Mouse (Mus musculus) lung, postnatal 25 days (tissue): ENCODE data around the gene Phf11b.
"Not testable (repeated sequence)": the region's sequence is repeated elsewhere in the genome, so short reads cannot be mapped to it uniquely, and the experiment has no call there.

ENCODE experiments used
- DNase-seq: peaks from one replicate; pipeline ENCODE4 v3.0.0; 2022; ENCODE audit warnings: low spot score

Gene Phf11b

DNA sequence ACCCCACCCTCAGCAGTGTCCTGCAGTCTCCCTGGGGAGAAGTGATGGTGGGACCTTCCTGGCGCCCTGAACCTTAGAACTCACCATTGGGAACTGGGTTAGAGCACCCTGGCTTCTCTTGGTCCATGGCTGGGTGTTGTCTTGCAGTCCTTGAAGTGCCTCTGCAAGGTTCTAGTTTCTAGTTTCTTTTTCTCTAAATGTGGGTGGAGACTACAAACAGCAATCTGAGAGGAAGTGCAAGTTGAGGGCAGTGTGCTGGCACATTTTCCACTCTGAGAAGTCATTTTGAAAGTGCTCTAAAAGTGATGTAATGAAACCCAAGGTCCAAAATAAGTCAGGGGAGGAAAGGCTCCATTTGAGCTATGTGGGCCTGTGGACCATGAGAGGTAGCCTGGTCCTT lies at the start of gene Phf11b:
Gene Phf11b (minus strand): TSS at position 163 of the 400 bp plus-strand sequence.
- peak; percentile 54 for DNase-seq

GRCm38 (mm10) chr14:59390181-59390580 lies 49.0 kb upstream of the Phf11b start:
- DNase-seq = not testable (repeated sequence)

DNA sequence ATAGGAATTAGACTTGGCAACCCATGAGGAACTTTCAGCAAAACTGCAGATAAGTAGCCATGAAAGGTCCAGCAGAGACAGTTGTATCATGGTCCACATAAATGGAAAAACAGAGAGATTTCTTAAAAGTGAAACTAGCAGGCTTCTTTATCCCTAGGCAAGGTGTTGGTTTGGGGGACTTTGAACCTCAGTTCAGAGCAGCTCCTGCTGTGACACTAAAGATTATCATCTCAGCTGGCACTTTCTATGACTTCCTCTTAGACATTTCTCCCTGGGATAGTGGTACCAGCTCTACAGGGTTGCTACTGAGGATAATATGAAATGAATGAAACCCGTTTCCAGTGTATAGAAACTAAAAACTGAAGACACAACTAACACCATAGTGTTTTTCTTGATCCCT lies 48.4 kb upstream of the Phf11b start:
- no peak for DNase-seq

DNA sequence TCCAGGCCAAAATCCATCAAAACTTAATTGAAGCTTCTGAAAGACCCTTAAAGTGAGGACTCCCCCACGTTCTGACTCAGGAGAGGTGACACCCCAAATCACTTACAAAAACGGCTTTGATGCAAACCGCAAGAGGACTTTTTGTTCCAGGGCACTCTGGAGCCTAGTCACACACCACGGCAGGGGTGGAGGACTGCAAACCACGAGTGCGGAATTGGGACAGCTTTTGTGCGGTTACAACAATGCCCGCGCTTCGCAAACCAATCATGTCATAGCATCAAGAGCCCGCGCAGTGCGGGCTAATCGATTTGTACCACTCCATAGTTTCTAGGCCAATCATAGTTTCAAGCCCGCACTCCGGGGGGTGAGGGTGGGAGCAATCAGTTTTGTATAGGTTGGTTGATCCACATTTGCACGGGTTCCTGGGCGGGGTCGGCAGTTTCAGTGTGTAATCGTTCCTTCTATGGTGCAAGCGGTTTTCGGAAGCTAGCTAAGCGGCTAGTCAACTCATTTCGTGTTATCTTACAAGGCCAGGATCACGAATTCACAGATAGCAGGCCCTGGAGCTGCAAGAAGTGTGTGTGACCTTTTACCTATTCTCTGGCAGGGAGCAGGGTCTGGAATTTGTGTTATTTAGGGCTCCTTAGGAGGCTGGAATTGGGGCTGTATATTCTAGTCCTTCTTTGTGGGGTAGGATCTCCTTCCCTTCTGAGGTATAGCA lies 29.4 kb upstream of the Phf11b start:
- no peak for DNase-seq

GRCm38 (mm10) chr14:59366386-59367105 lies 25.4 kb upstream of the Phf11b start:
- DNase-seq = peak; percentile 14

- peak; percentile 85 for DNase-seq
Observed at GRCm38 (mm10) chr14:59365244-59365644, 24.1 kb upstream of the Phf11b start, which contains the start of gene Phf11d. Gene Phf11d, minus strand, starts transcription at chr14:59365470.

GRCm38 (mm10) chr14:59339541-59339940 lies 1.6 kb downstream of the Phf11b start:
- no peak for DNase-seq

- not testable (repeated sequence) for DNase-seq
Observed at GRCm38 (mm10) chr14:59336056-59336455, 5.1 kb downstream of the Phf11b start.

DNA sequence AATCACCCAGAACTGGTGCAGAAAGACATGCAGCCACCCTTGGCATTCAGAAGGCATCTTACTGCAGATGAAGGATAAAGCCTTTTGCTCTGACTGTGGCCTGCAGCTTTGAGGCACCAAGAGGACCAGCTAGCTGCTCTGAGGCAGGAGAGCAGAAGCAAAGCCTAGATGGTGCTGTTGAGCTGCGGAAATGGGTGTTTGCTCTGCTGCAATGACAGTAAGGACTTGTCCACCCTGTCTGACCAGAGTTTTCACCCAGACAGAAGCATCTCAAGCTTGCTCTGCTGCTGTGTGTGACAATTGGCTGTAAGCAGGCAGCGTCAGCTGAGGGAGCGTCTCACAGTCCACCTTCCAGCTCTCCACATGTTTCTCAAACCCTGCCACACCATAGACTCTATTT lies 10.7 kb downstream of the Phf11b start:
- peak; percentile 8 for DNase-seq

DNA sequence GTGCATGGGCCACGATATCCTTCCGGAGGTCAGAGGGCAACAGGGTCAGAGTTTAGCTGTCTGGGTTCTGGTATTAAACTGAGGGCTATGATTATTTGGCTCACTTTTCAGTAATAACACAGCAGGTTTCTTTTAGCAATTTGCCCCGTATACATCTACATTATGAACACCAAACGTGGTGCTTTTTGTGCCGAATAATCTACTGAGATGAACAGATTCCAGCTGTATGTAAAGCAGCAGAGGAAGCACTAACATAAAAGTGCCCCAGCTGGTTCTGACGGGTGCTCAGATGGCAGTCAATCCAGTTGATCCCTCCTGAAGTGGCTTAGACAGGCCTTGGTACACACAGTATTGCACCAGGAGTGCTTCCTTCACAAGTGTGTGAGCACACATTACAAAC lies 21.2 kb downstream of the Phf11b start:
- not testable (repeated sequence) for DNase-seq

- DNase-seq = not testable (repeated sequence)
Observed at GRCm38 (mm10) chr14:59319036-59319435, 22.1 kb downstream of the Phf11b start.

DNA sequence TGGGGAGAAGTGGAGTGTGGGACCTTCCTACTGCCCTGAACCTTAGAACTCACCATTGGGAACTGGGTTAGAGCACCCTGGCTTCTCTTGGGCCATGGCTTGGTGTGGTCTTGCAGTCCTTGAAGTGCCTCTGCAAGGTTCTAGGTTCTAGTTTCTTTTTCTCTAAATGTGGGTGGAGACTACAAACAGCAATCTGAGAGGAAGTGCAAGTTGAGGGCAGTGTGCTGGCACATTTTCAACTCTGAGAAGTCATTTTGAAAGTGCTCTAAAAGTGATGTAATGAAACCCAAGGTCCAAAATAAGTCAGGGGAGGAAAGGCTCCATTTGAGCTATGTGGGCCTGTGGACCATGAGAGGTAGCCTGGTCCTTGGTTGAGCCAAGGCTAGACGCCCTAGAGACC lies 43.8 kb downstream of the Phf11b start, which contains the start of gene Phf11a:
Gene Phf11a (minus strand): TSS at position 132 of the 400 bp plus-strand sequence.
- DNase-seq = peak; percentile 44

DNA sequence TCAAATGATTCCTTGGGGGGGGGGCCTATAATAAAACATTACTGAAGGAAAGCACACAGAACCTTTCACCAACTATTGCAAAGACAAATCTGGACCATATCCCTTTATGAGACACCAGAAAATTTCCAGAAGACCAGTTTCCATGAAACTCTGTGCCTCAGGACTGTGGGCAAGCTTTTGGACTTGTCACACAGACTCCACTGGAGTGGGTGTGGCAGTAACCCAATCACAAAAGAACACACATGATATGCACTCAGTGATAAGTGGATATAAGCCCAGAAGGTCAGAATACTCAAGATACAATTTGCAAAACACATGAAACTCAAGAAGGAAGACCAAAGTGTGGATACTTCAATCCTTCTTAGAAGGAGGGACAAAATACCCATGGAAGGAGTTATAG lies 49.4 kb downstream of the Phf11b start:
- DNase-seq = not testable (repeated sequence)

DNA sequence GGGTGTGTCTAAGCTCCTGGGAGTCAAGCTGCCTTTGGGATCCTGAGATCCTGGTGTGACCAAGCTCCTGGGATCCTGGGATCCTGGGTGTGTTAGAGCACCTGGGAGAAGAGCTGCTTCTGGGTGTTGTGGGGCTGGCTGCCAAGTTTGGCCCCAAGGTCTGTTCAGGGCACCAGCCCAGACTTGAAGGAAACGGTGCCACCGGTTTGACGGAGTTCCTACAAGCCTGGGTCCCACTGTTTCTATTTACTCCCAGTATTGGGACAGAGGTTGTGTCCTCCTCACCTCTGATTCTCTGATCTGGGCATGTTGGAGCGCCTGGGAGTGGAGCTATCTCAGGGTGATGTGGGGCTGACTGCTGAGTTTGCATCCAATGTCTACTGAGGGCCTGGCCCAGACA lies 66.2 kb downstream of the Phf11b start:
- DNase-seq = not testable (repeated sequence)
